In the genomic region with DNA sequence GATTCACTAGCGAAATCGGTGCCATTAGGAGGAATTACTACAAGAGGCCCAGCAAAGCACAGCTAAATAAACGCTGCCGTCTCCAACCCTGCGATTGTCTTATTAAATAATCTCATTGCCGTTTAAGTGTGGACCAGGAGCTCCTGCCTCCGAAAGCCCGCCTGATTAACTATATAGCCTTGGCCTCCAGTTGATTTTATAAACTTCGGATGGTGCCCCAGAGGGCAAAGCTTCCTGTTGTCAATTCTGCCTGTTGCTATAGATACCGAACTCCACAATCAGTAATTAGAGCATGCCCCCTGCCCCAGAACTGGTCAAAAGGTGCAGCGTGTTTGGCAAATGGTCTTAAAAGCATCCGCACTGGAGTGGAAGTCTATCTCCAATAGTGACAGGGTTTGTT, we compare ENCODE assay signal across 33 mouse cellular contexts.
A peak's percentile ranks its signal among the peaks of the same experiment; 100 is the strongest.
DNase-seq lines count a peak whose midpoint lies in the region; ATAC-seq lines count a peak whose summit lies in the region.
"Had no signal": no experiment of that assay in that cellular context is flagged by ENCODE, and none has a peak within 500 bp of the region (broad histone marks: within the 10 kb centered on the region; RNA-seq: fewer than 3 reads in every experiment).

No protein-coding gene starts in this region.

- H3K9ac ChIP-seq in forebrain, embryonic 16.5 days (replicated peaks; ENCODE audit: low read depth, low read length): no peak overlapping the region
- H3K9ac ChIP-seq in neural tube, embryonic 15.5 days (replicated peaks): no peak overlapping the region
- 0 out of 2 replicates have a peak overlapping the region, but pooled peaks have one; percentile 3 for H3K9ac ChIP-seq in forebrain, embryonic 14.5 days (ENCODE audit: low read length)
- H3K9ac ChIP-seq in kidney, embryonic 14.5 days (ENCODE audit: low read depth, low read length): no peak overlapping the region
- H3K9ac ChIP-seq: heart, embryonic 13.5 days; intestine, embryonic 15.5 days; limb, embryonic 15.5 days; liver, embryonic 13.5 days; neural tube, embryonic 13.5 days; stomach, embryonic 15.5 days had no signal

- H3K27ac ChIP-seq in forebrain, embryonic 10.5 days: no peak overlapping the region
- H3K27ac ChIP-seq in forebrain, embryonic 16.5 days (ENCODE audit: low read length): no peak overlapping the region
- H3K27ac ChIP-seq in neural tube, embryonic 15.5 days (replicated peaks): 0 out of 2 replicates have a peak overlapping the region, but pooled peaks have one; percentile 28
- H3K27ac ChIP-seq in forebrain, embryonic 14.5 days (ENCODE audit: low read depth, low read length): no peak overlapping the region
- H3K27ac ChIP-seq in kidney, embryonic 14.5 days (ENCODE audit: low read depth, low read length): no peak overlapping the region
- H3K27ac ChIP-seq: gastrocnemius, adult 2 months; heart, adult 2 months; heart, embryonic 13.5 days; intestine, embryonic 15.5 days; limb, embryonic 10.5 days; limb, embryonic 15.5 days; liver, embryonic 13.5 days; neural tube, embryonic 13.5 days; stomach, embryonic 15.5 days had no signal

- peak; percentile 42 for DNase-seq in forebrain, embryonic 10.5 days (ENCODE audit: extremely low spot score, low spot score)
- DNase-seq in neural tube, embryonic 10.5 days (ENCODE audit: extremely low spot score, low spot score): no peak
- DNase-seq in forebrain, embryonic 14.5 days (ENCODE audit: low spot score): peak; percentile 57
- no peak for DNase-seq in heart, postnatal 36 days
- DNase-seq in left cerebral cortex, adult 11 months (ENCODE audit: low spot score): no peak
- DNase-seq: adrenal gland, postnatal 10 days; cerebellum, adult 11 months; cerebellum, adult 9-11 months; gastrocnemius, adult 2 months; gastrocnemius, postnatal 36 days; heart, adult 2 months; heart, postnatal 10 days; kidney, adult 8-10 months; kidney, postnatal 10 days; layer of hippocampus, postnatal 36 days; liver, embryonic 13.5 days; lung, adult 2 months; lung, postnatal 14 days; right cerebral cortex, postnatal 25 days had no signal

- ATAC-seq in forebrain, embryonic 16.5 days: no peak
- ATAC-seq in neural tube, embryonic 15.5 days (ENCODE audit: low FRiP score): no peak
- ATAC-seq in forebrain, embryonic 14.5 days: no peak
- ATAC-seq in kidney, embryonic 14.5 days (ENCODE audit: low FRiP score, low TSS enrichment): no peak
- ATAC-seq: hindbrain, embryonic 16.5 days; intestine, embryonic 15.5 days; midbrain, embryonic 16.5 days had no signal

- no peaks in the 10 kb centered on the region for H3K9me3 ChIP-seq in forebrain, embryonic 10.5 days
- no peaks in the 10 kb centered on the region for H3K9me3 ChIP-seq in forebrain, embryonic 16.5 days (ENCODE audit: control insufficient read depth, low read length)
- no peaks in the 10 kb centered on the region for H3K9me3 ChIP-seq in neural tube, embryonic 15.5 days (replicated peaks)
- H3K9me3 ChIP-seq in forebrain, embryonic 14.5 days (replicated peaks; ENCODE audit: control insufficient read depth, low read length): no peaks in the 10 kb centered on the region
- no peaks in the 10 kb centered on the region for H3K9me3 ChIP-seq in kidney, embryonic 14.5 days (ENCODE audit: control insufficient read depth, low read length)
- H3K9me3 ChIP-seq: intestine, embryonic 15.5 days; limb, embryonic 10.5 days; limb, embryonic 15.5 days; liver, embryonic 13.5 days; neural tube, embryonic 13.5 days; stomach, embryonic 15.5 days had no signal

- peaks cover 20% of the 10 kb centered on the region; the same call in 1 of the 2 replicates for H3K27me3 ChIP-seq in forebrain, embryonic 10.5 days (ENCODE audit: poor library complexity, severe bottlenecking)
- no peaks in the 10 kb centered on the region for H3K27me3 ChIP-seq in forebrain, embryonic 16.5 days (replicated peaks; ENCODE audit: control insufficient read depth, insufficient read depth, low read length)
- no peaks in the 10 kb centered on the region for H3K27me3 ChIP-seq in neural tube, embryonic 15.5 days (replicated peaks)
- no peaks in the 10 kb centered on the region for H3K27me3 ChIP-seq in forebrain, embryonic 14.5 days (replicated peaks; ENCODE audit: control insufficient read depth, insufficient read depth, low read length)
- H3K27me3 ChIP-seq in kidney, embryonic 14.5 days (ENCODE audit: control insufficient read depth, insufficient read depth, low read length): no peaks in the 10 kb centered on the region; the same call in 1 of the 2 replicates
- H3K27me3 ChIP-seq: intestine, embryonic 15.5 days; liver, embryonic 13.5 days; stomach, embryonic 15.5 days had no signal

- WGBS in forebrain, embryonic 10.5 days: 48% methylated on average over 12 of the region's 12 CpGs
- 19% methylated on average over 12 of the region's 12 CpGs for WGBS in forebrain, embryonic 16.5 days
- 42% methylated on average over 12 of the region's 12 CpGs for WGBS in neural tube, embryonic 15.5 days
- 13% methylated on average over 12 of the region's 12 CpGs for WGBS in forebrain, embryonic 14.5 days
- WGBS in kidney, embryonic 14.5 days: 38% methylated on average over 12 of the region's 12 CpGs

- no peak overlapping the region; the same call in 1 of the 2 replicates for H3K4me3 ChIP-seq in forebrain, embryonic 10.5 days
- H3K4me3 ChIP-seq in forebrain, embryonic 16.5 days (replicated peaks; ENCODE audit: low read length): no peak overlapping the region
- no peak overlapping the region for H3K4me3 ChIP-seq in neural tube, embryonic 15.5 days (replicated peaks)
- H3K4me3 ChIP-seq in forebrain, embryonic 14.5 days (ENCODE audit: low read depth, low read length): no peak overlapping the region
- H3K4me3 ChIP-seq in kidney, embryonic 14.5 days (ENCODE audit: low read length): no peak overlapping the region
- H3K4me3 ChIP-seq: erythroblast, embryonic 14.5 days; gastrocnemius, adult 2 months; heart, adult 2 months; heart, embryonic 13.5 days; intestine, embryonic 15.5 days; limb, embryonic 10.5 days; limb, embryonic 15.5 days; liver, embryonic 13.5 days; myocyte; neural tube, embryonic 13.5 days; stomach, embryonic 15.5 days had no signal

- intact Hi-C loops in heart, postnatal 36 days (cut with DNase I): no loop called here

- peaks cover 25% of the 10 kb centered on the region for H3K4me1 ChIP-seq in forebrain, embryonic 10.5 days
- H3K4me1 ChIP-seq in forebrain, embryonic 16.5 days (replicated peaks; ENCODE audit: control insufficient read depth, insufficient read depth, low read length): peaks cover 7% of the 10 kb centered on the region
- peaks cover 18% of the 10 kb centered on the region for H3K4me1 ChIP-seq in neural tube, embryonic 15.5 days
- H3K4me1 ChIP-seq in forebrain, embryonic 14.5 days (ENCODE audit: control insufficient read depth, insufficient read depth, low read length): peaks cover 4% of the 10 kb centered on the region
- H3K4me1 ChIP-seq in kidney, embryonic 14.5 days (ENCODE audit: control insufficient read depth, insufficient read depth, low read length): no peaks in the 10 kb centered on the region
- H3K4me1 ChIP-seq: heart, embryonic 13.5 days; intestine, embryonic 15.5 days; liver, embryonic 13.5 days; stomach, embryonic 15.5 days had no signal

- no peaks in the 10 kb centered on the region for H3K36me3 ChIP-seq in forebrain, embryonic 10.5 days (replicated peaks)
- no peaks in the 10 kb centered on the region for H3K36me3 ChIP-seq in forebrain, embryonic 16.5 days (ENCODE audit: control insufficient read depth, insufficient read depth)
- no peaks in the 10 kb centered on the region for H3K36me3 ChIP-seq in neural tube, embryonic 15.5 days
- H3K36me3 ChIP-seq in forebrain, embryonic 14.5 days (ENCODE audit: control insufficient read depth, insufficient read depth, low read length): no peaks in the 10 kb centered on the region
- H3K36me3 ChIP-seq in kidney, embryonic 14.5 days (ENCODE audit: control insufficient read depth, insufficient read depth, low read length): no peaks in the 10 kb centered on the region
- H3K36me3 ChIP-seq: G1E; heart, embryonic 13.5 days; intestine, embryonic 15.5 days; limb, embryonic 10.5 days; limb, embryonic 15.5 days; liver, embryonic 13.5 days; neural tube, embryonic 13.5 days; stomach, embryonic 15.5 days had no signal

- no peak overlapping the region for H3K4me2 ChIP-seq in forebrain, embryonic 16.5 days (ENCODE audit: low read length)
- no peak overlapping the region for H3K4me2 ChIP-seq in neural tube, embryonic 15.5 days
- H3K4me2 ChIP-seq in forebrain, embryonic 14.5 days (ENCODE audit: low read length): no peak overlapping the region
- no peak overlapping the region for H3K4me2 ChIP-seq in kidney, embryonic 14.5 days (replicated peaks; ENCODE audit: low read depth, low read length)
- H3K4me2 ChIP-seq: heart, embryonic 13.5 days; intestine, embryonic 15.5 days; limb, embryonic 15.5 days; liver, embryonic 13.5 days; neural tube, embryonic 13.5 days; stomach, embryonic 15.5 days had no signal

Comparison
In these comparisons a context has a peak if more than half of its experiments do, and no peak if none do; other contexts are left out.
1. DNase-seq: peak in forebrain, embryonic 10.5 days (single experiment) and forebrain, embryonic 14.5 days (single experiment); none in neural tube, embryonic 10.5 days (single experiment), heart, postnatal 36 days (0 of 2) and left cerebral cortex, adult 11 months (single experiment).